Mouse (Mus musculus): ENCODE data around the gene Heca. TPM values are rescaled to one million over a fixed set of nuclear protein-coding genes. Genes with fewer than 3 reads are reported as not detected.
"Not testable (repeated sequence)": the region's sequence is repeated elsewhere in the genome, so short reads cannot be mapped to it uniquely, and the experiment has no call there.

The Heca gene
- polyA plus RNA-seq, 1 experiment: 8.6 TPM

GRCm38 (mm10) chr10:17925200-17925599 lies 22.7 kb downstream of the Heca start:
- 94% methylated on average over 3 of the region's 3 CpGs for WGBS
- H3K27ac ChIP-seq (ENCODE audit: insufficient read depth, low read depth, low read length): no peak overlapping the region
- H3K27me3 ChIP-seq (replicated peaks; ENCODE audit: control insufficient read depth, insufficient read depth, low read length): no peaks in the 10 kb centered on the region
- H3K36me3 ChIP-seq (ENCODE audit: control insufficient read depth, insufficient read depth, low read length): no peaks in the 10 kb centered on the region
- H3K4me3 ChIP-seq (ENCODE audit: insufficient read depth, low read depth, low read length): no peak overlapping the region
- H3K4me1 ChIP-seq (ENCODE audit: control insufficient read depth, insufficient read depth, low read length): no peaks in the 10 kb centered on the region
- DNase-seq: no peak
- no peak for TF ChIP-seq CTCF (conservative IDR thresholded peaks at IDR 0.05; ENCODE audit: insufficient read depth, insufficient read length, low read depth, low read length)

GRCm38 (mm10) chr10:17924166-17924565 lies 23.7 kb downstream of the Heca start:
- Histone ChIP-seq H3K27ac (ENCODE audit: insufficient read depth, low read depth, low read length) (no peak overlapping the region), H3K36me3 (ENCODE audit: control insufficient read depth, insufficient read depth, low read length) (no peaks in the 10 kb centered on the region), H3K4me1 (ENCODE audit: control insufficient read depth, insufficient read depth, low read length) (no peaks in the 10 kb centered on the region), H3K27me3 (replicated peaks; ENCODE audit: control insufficient read depth, insufficient read depth, low read length) (no peaks in the 10 kb centered on the region), H3K4me3 (ENCODE audit: insufficient read depth, low read depth, low read length) (no peak overlapping the region)
- TF ChIP-seq POLR2A (IDR thresholded peaks at IDR 0.05; ENCODE audit: low read depth, low read length) (no peak), CTCF (conservative IDR thresholded peaks at IDR 0.05; ENCODE audit: insufficient read depth, insufficient read length, low read depth, low read length) (no peak)
- no peak for DNase-seq
- WGBS: 70% methylated on average over 3 of the region's 3 CpGs

- H3K4me1 ChIP-seq (ENCODE audit: control insufficient read depth, insufficient read depth, low read length): no peaks in the 10 kb centered on the region
- no peaks in the 10 kb centered on the region for H3K36me3 ChIP-seq (ENCODE audit: control insufficient read depth, insufficient read depth, low read length)
- no peak overlapping the region for H3K27ac ChIP-seq (ENCODE audit: insufficient read depth, low read depth, low read length)
- no peak for TF ChIP-seq POLR2A (IDR thresholded peaks at IDR 0.05; ENCODE audit: low read depth, low read length)
- no peak for TF ChIP-seq CTCF (conservative IDR thresholded peaks at IDR 0.05; ENCODE audit: insufficient read depth, insufficient read length, low read depth, low read length)
- H3K27me3 ChIP-seq (replicated peaks; ENCODE audit: control insufficient read depth, insufficient read depth, low read length): no peaks in the 10 kb centered on the region
- no peak for DNase-seq
- H3K4me3 ChIP-seq (ENCODE audit: insufficient read depth, low read depth, low read length): no peak overlapping the region
- 82% methylated on average over 4 of the region's 4 CpGs for WGBS
Measured at GRCm38 (mm10) chr10:17921381-17921780, 26.5 kb downstream of the Heca start.

- no peak for DNase-seq
- H3K4me3 ChIP-seq (ENCODE audit: insufficient read depth, low read depth, low read length): no peak overlapping the region
- no peaks in the 10 kb centered on the region for H3K36me3 ChIP-seq (ENCODE audit: control insufficient read depth, insufficient read depth, low read length)
- H3K27me3 ChIP-seq (replicated peaks; ENCODE audit: control insufficient read depth, insufficient read depth, low read length): no peaks in the 10 kb centered on the region
- no peak for TF ChIP-seq CTCF (conservative IDR thresholded peaks at IDR 0.05; ENCODE audit: insufficient read depth, insufficient read length, low read depth, low read length)
- no peak for TF ChIP-seq POLR2A (IDR thresholded peaks at IDR 0.05; ENCODE audit: low read depth, low read length)
- no peak overlapping the region for H3K27ac ChIP-seq (ENCODE audit: insufficient read depth, low read depth, low read length)
- no peaks in the 10 kb centered on the region for H3K4me1 ChIP-seq (ENCODE audit: control insufficient read depth, insufficient read depth, low read length)
- 54% methylated on average over 5 of the region's 5 CpGs for WGBS
Measured at GRCm38 (mm10) chr10:17919971-17920370, 27.9 kb downstream of the Heca start.

- WGBS: 81% methylated on average over 2 of the region's 2 CpGs
- Histone ChIP-seq H3K4me1 (ENCODE audit: control insufficient read depth, insufficient read depth, low read length) (no peaks in the 10 kb centered on the region), H3K36me3 (ENCODE audit: control insufficient read depth, insufficient read depth, low read length) (no peaks in the 10 kb centered on the region), H3K4me3 (ENCODE audit: insufficient read depth, low read depth, low read length) (no peak overlapping the region), H3K27me3 (replicated peaks; ENCODE audit: control insufficient read depth, insufficient read depth, low read length) (no peaks in the 10 kb centered on the region), H3K27ac (ENCODE audit: insufficient read depth, low read depth, low read length) (no peak overlapping the region)
- TF ChIP-seq POLR2A (IDR thresholded peaks at IDR 0.05; ENCODE audit: low read depth, low read length) (no peak), CTCF (conservative IDR thresholded peaks at IDR 0.05; ENCODE audit: insufficient read depth, insufficient read length, low read depth, low read length) (no peak)
- no peak for DNase-seq
Measured at GRCm38 (mm10) chr10:17919032-17919431, 28.8 kb downstream of the Heca start.

- H3K27me3 ChIP-seq (replicated peaks; ENCODE audit: control insufficient read depth, insufficient read depth, low read length): no peaks in the 10 kb centered on the region
- TF ChIP-seq POLR2A (IDR thresholded peaks at IDR 0.05; ENCODE audit: low read depth, low read length) (no peak), CTCF (conservative IDR thresholded peaks at IDR 0.05; ENCODE audit: insufficient read depth, insufficient read length, low read depth, low read length) (no peak)
- no peak overlapping the region for H3K4me3 ChIP-seq (ENCODE audit: insufficient read depth, low read depth, low read length)
- WGBS: 87% methylated on average over 4 of the region's 4 CpGs
- H3K27ac ChIP-seq (ENCODE audit: insufficient read depth, low read depth, low read length): no peak overlapping the region
- DNase-seq: no peak
- H3K36me3 ChIP-seq (ENCODE audit: control insufficient read depth, insufficient read depth, low read length): peaks cover 4% of the 10 kb centered on the region; the same call in 1 of the 2 replicates
- no peaks in the 10 kb centered on the region for H3K4me1 ChIP-seq (ENCODE audit: control insufficient read depth, insufficient read depth, low read length)
Measured at GRCm38 (mm10) chr10:17908731-17909130, 39.1 kb downstream of the Heca start.

- H3K27me3 ChIP-seq (replicated peaks; ENCODE audit: control insufficient read depth, insufficient read depth, low read length); H3K4me3 ChIP-seq (ENCODE audit: insufficient read depth, low read depth, low read length); H3K27ac ChIP-seq (ENCODE audit: insufficient read depth, low read depth, low read length); H3K36me3 ChIP-seq (ENCODE audit: control insufficient read depth, insufficient read depth, low read length); DNase-seq; H3K4me1 ChIP-seq (ENCODE audit: control insufficient read depth, insufficient read depth, low read length): not testable (repeated sequence)
- WGBS: 92% methylated on average over 3 of the region's 3 CpGs
Measured at GRCm38 (mm10) chr10:17906405-17906804, 41.5 kb downstream of the Heca start.

- Histone ChIP-seq H3K4me3 (ENCODE audit: insufficient read depth, low read depth, low read length) (no peak overlapping the region), H3K4me1 (ENCODE audit: control insufficient read depth, insufficient read depth, low read length) (no peaks in the 10 kb centered on the region), H3K27ac (ENCODE audit: insufficient read depth, low read depth, low read length) (no peak overlapping the region), H3K27me3 (replicated peaks; ENCODE audit: control insufficient read depth, insufficient read depth, low read length) (no peaks in the 10 kb centered on the region), H3K36me3 (ENCODE audit: control insufficient read depth, insufficient read depth, low read length) (peaks cover 7% of the 10 kb centered on the region)
- DNase-seq: no peak
- WGBS: 81% methylated on average over 2 of the region's 2 CpGs
- TF ChIP-seq CTCF (conservative IDR thresholded peaks at IDR 0.05; ENCODE audit: insufficient read depth, insufficient read length, low read depth, low read length): no peak
- TF ChIP-seq POLR2A (IDR thresholded peaks at IDR 0.05; ENCODE audit: low read depth, low read length): no peak
Measured at GRCm38 (mm10) chr10:17903449-17903848, 44.4 kb downstream of the Heca start.

All from kidney, adult 2 months (tissue).